Mouse (Mus musculus): ENCODE results near the gene Gpr65.
A peak's percentile ranks its signal among the peaks of the same experiment; 100 is the strongest.

Gpr65 gene

GRCm38 (mm10) chr12:98282776-98283486 is 14.5 kb downstream of the Gpr65 start:
- DNase-seq (ENCODE audit: low spot score) = no peak

GRCm38 (mm10) chr12:98283487-98283860 is 15.0 kb downstream of the Gpr65 start:
- DNase-seq (ENCODE audit: low spot score) = no peak

GRCm38 (mm10) chr12:98284477-98284876 is 16.0 kb downstream of the Gpr65 start:
- no peak for DNase-seq (ENCODE audit: low spot score)

DNA sequence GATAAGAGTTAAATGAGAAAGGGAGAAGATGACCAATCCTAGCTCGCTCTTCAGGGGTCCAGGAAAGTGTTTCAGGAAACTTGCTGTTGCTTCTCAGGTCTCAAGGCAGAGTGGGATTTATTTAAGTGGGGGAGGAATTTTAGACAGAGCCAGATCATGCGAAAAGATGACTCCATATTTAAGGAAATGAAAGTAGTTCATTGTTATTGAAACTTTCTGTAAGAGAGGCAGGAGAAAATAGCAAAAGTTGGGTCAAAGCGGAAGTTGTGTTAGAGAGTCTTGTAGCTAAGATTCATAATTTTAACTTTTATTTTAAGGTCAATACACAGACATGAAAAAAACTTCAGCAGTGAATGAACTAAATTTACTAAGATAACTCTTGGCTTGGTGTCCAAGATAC is 22.0 kb downstream of the Gpr65 start:
- DNase-seq (ENCODE audit: low spot score) = no peak

GRCm38 (mm10) chr12:98292278-98292677 is 23.8 kb downstream of the Gpr65 start:
- DNase-seq (ENCODE audit: low spot score) = no peak

DNA sequence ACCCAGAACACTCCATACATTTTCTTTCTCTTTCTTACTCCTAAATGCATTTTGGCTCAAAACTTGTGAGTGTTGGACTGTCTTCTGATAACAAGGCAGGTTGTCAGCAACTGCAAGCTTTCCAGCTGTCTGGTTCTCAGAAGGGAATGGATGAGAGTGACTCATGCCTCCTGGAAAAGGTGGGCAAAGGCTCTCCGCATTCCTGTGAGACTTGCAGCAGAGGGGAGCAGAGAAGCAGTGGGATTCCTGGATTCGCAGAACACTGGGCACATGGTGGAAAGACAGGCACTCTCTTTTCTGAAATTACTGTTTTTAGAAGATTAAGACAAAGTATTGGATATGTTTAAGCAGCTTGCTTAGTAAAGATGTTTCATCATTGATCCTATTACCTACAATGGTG is 25.8 kb downstream of the Gpr65 start:
- DNase-seq (ENCODE audit: low spot score) = no peak

- no peak for DNase-seq (ENCODE audit: low spot score)
These were observed 33.5 kb downstream of the Gpr65 start for GRCm38 (mm10) chr12:98301980-98302379.

GRCm38 (mm10) chr12:98303013-98303412 is 34.6 kb downstream of the Gpr65 start:
- no peak for DNase-seq (ENCODE audit: low spot score)

GRCm38 (mm10) chr12:98307179-98307915 is 38.9 kb downstream of the Gpr65 start:
- DNase-seq (ENCODE audit: low spot score) = no peak

DNA sequence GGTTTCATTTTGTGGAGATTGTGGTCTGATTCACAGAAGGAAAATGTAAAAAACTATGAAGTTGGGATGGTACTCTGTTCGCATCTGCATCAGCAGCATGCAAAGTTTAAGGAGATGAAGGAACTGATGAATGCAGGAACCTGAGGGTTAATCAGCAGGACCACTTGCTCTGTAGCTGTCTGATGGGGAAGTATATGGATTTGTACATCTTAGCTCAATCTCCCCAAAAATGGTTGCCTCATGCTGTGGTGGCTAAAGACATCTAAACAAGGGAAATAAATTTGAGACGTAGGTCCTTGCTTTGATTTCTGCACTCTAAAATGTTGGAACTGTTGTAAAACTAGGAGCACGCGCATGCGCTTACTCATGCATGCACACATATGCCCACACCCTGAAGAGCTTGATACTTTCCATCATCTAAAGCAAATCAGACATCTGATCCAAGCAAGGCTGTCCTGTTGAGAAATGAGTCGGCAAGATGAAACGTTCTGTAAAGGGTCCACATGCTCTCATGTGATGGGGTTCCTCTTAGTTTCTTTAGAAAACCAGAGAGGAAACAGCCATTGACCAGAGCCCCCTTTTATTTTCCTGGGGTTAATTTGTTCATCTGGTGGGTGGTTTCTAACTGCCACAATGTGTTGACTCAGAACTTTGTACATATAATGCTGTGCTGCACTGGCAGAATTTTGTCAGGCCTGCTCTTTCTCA is 43.1 kb downstream of the Gpr65 start:
- DNase-seq (ENCODE audit: low spot score) = no peak

DNA sequence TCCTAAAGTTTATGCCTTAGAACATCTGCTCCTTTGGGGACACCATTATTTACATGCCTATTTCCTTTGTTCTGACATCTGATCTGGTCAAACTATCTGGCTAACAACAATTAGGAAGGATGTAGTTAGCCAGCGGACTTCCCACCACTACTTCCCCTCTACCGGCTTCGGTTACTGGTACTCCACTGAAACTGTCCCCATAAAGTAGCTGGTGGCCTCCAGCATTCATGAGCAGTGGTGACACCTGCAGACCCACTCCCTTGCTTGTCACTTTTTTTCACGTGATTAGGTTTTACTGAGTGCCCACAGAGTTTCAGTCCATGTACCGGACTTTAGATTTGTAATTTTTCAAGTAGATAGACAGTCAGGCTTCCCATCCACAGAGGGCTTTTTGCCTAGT is 47.5 kb downstream of the Gpr65 start:
- DNase-seq (ENCODE audit: low spot score) = no peak

DNA sequence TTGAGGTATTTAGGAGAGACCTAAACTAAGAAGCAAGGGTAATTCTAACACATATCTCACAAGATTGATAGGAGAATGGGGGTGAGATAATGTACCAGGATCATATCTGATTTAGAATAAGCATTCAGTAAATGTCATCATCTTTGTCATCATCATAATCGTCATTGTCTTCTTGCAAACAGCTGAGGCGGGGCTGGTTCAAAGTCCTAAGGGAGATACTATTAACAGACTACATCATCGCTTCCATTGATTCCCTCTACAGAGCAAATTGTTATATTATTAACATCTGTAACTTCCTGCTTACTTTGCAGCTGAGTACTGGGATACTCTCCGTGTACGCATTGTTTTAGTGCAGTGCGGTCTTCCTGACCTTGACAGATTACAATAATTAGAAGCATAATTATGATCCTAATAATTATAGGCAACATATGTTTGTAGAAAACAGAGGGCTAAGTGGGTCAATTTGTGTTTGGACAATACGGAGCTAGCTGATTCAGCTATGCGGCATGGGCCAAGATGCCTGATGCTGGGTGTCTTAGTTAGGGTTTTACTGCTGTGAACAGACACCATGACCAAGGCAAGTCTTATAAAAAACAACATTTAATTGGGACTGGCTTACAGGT is 49.4 kb downstream of the Gpr65 start:
- DNase-seq (ENCODE audit: low spot score) = no peak

DNA sequence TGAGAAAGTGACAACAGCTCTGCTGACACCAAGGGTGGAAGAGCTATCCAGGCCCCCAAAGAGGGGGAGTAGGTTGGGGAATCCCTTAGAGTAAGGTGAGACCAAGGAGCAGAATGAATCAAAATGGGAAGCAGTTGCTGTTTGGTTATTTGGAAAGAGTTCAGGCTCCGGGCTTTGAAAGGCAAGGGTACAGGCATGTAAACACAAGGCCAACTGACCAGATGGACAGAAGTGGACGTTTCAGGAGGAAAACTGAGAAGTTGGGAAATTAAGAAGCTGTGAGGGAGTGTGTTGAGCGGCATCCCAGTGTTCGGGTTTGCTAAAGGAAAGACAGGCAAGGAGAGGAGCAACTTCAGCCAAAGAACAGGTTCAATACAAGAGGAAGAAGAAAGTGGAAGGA is 54.0 kb downstream of the Gpr65 start:
- no peak for DNase-seq (ENCODE audit: low spot score)

- peak; percentile 47 for DNase-seq (ENCODE audit: low spot score)
These were observed 55.7 kb downstream of the Gpr65 start for GRCm38 (mm10) chr12:98324170-98324569.

Data from left cerebral cortex, adult 11 months (tissue).